Mouse (Mus musculus) cerebellum, postnatal 10 days (tissue): ENCODE results near the gene Prl3d3.
"Not testable (repeated sequence)": the region's sequence is repeated elsewhere in the genome, so short reads cannot be mapped to it uniquely, and the experiment has no call there.

Source experiments
- DNase-seq, 2 experiments: peaks; one replicate each; pipeline ENCODE4 v3.0.0; 2021; ENCODE audit warnings: mixed read lengths in 2 of 2

Gene Prl3d3

GRCm38 (mm10) chr13:27156490-27156889 lies at the start of gene Prl3d3:
TSS of gene Prl3d3 (plus strand) at chr13:27156790.
- DNase-seq, result not testable (repeated sequence)

- not testable (repeated sequence) for DNase-seq
Observed at GRCm38 (mm10) chr13:27121398-27121797, 35.2 kb upstream of the Prl3d3 start, which contains the start of gene Prl3d2. TSS of gene Prl3d2 (plus strand) at chr13:27121698.

GRCm38 (mm10) chr13:27148264-27148663 lies 8.3 kb upstream of the Prl3d3 start:
- DNase-seq, result no peak

- no peak for DNase-seq
Observed at GRCm38 (mm10) chr13:27196359-27196758, 39.8 kb downstream of the Prl3d3 start, which contains the start of gene Prl3c1. TSS of gene Prl3c1 (plus strand) at chr13:27196659.
